Mouse (Mus musculus): ENCODE data around the gene Cluh.

Gene Cluh

GRCm38 (mm10) chr11:74648676-74649075 lies 619 bp upstream of the Cluh start:
- DNase-seq (ENCODE audit: low read depth), result no peak

- peak; percentile 55 for DNase-seq (ENCODE audit: low read depth)
These were observed 604 bp downstream of the Cluh start for GRCm38 (mm10) chr11:74649647-74650551.

DNA sequence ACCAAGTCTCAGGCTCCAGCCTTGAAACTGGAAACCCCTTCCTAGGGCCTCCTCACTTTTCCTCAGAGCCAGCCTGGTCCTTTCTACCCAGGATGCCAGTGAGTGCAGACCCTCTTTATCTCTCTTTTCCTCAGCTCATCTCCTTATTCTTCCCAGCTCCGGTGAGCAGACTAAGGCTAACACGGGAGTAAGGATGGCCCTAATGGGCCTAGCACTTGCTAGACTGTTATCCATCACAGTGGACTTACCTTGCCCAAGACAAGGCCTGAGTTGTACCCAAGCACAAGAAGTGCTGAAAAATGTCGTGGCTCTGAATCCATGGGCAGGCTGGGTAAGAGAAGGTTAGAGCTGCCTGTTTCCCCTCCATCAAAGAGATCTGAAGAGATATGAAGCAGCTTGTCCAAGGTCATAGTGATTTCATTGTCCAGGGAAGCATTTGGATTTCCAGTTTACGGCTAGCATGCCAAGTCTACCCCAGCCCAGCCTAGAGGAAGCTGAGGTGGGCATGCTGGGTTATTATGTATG lies 1.3 kb downstream of the Cluh start:
- peak; percentile 29 for DNase-seq (ENCODE audit: low read depth)

- no peak for DNase-seq (ENCODE audit: low read depth)
These were observed 3.5 kb downstream of the Cluh start for GRCm38 (mm10) chr11:74652791-74653191.

DNA sequence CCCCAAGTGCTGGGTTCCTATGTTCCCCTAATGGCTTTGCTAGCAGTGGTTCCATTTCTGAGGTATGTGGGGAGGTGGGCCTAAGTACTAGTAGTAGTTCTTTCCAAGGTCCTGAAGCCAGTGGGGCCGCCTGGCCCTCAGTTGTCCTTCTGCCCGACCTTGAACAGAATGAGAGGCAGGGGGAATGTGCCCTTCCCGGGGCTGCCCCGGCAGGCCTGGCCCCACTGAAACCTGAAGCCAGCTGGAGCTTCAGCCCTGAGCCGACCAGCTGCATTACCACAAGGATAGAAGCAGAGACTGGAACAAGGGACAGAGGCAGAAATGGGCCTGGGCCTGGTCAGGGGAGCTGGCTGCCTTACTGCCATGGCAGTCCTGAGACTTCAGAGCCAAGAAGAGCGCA lies 4.1 kb downstream of the Cluh start:
- no peak for DNase-seq (ENCODE audit: low read depth)

DNA sequence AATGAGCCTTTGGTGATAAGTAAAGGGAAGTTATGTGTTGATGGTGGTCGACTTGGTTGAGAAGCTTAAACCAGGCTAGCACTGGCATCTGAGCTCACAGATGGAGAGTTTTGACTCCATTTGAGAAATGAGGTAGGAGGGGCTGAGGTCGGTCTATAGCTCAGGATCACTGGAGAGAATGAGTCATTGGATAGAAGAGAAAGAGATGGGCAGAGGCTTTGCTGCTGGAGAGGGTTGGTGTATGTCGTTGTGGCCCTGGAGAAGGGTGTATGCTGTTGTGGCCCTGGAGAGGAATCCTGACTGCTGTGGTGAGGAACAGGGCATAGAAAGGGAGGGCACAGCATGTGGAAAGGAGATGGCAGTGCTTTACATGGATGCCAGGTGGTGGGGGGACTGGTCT lies 6.6 kb downstream of the Cluh start:
- DNase-seq (ENCODE audit: low read depth), result peak; percentile 66

DNA sequence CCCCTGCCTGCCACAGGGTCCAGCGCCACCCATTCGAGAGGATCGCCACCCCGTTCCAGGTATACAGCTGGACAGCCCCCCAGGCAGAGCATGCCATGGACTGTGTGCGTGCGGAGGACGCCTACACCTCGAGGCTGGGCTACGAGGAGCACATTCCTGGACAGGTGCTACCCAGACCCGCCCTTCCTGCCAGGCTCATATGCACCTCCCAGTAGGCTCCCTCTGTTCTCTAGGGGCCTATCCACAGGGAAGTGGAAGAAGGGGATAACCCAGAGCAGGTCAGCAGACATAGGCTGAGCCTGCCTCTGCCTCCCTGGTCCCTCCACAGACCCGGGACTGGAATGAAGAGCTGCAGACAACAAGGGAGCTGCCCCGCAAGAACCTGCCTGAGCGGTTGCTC lies 11.0 kb downstream of the Cluh start:
- DNase-seq (ENCODE audit: low read depth), result no peak

GRCm38 (mm10) chr11:74661641-74662040 lies 12.3 kb downstream of the Cluh start:
- DNase-seq (ENCODE audit: low read depth), result no peak

DNA sequence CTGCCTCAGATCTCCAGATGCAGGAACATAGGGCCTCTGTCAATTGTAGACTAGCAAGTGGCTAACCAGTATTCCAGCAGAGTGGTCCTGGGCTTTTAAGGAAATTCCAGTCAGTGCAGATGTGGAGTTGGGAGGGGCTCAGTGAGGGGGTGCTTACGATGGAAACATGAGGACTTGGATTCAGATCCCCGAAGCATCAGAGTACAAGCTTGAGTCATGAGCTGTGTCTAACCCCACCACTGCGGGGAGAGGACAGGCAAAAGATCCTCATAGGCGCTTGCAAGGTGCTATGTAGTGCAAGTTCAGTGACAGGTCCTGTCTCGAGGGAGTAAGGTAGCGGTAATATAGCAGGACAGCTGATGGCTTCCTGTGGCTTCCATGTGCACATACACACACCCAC lies 12.9 kb downstream of the Cluh start:
- DNase-seq (ENCODE audit: low read depth), result no peak

GRCm38 (mm10) chr11:74664279-74664678 lies 15.0 kb downstream of the Cluh start:
- DNase-seq (ENCODE audit: low read depth), result peak; percentile 35

GRCm38 (mm10) chr11:74664906-74665305 lies 15.6 kb downstream of the Cluh start:
- DNase-seq (ENCODE audit: low read depth), result no peak

- no peak for DNase-seq (ENCODE audit: low read depth)
These were observed 16.5 kb downstream of the Cluh start for GRCm38 (mm10) chr11:74665631-74666283.

- no peak for DNase-seq (ENCODE audit: low read depth)
These were observed 17.0 kb downstream of the Cluh start for GRCm38 (mm10) chr11:74666284-74666652.

DNA sequence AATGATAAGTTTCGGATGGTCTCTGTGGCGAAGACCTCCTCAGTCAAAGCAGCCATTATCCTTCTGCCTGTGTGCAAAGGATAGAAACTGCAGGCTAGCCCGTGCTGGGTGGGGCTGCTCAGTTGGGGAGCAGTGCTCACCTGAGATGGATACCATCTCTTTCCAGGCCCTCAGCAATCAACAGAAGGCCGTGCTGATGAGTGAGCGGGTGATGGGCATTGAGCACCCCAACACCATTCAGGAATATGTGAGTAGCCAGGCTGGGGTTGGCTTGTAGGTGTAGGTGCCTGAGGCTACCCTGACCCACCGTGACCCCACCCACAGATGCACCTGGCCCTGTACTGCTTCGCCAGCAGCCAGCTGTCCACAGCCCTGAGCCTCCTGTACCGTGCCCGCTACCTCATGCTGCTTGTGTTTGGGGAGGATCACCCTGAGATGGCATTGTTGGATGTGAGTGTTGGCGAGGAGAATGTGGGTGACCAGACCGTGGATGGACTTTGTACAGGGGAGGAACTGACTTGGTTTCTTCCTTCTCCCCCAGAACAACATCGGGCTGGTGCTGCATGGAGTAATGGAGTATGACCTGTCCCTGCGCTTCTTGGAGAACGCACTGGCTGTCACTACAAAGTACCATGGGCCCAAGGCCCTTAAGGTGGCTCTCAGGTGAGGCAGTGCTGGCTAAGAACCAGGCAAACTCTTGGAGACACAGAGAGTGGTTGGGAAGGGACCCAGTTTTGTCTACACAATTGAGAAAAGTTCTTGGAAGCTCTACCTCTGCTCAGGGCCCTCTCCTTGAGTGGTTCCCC lies 17.7 kb downstream of the Cluh start:
- no peak for DNase-seq (ENCODE audit: low read depth)

DNA sequence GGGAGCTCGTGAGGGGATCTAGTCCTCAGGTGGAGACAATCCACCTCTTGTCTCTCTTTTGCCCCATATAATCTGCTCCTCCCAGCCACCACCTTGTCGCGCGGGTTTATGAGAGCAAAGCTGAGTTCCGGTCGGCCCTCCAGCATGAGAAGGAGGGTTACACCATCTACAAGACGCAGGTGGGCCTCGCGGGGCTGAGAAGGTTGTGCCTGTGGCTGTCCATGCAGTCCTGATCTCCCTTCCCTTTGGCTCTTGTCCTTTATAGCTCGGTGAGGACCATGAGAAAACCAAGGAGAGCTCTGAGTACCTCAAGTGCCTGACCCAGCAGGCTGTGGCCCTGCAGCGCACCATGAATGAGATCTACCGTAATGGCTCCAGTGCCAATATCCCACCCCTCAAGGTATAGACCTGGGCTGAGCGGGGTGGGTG lies 18.3 kb downstream of the Cluh start:
- DNase-seq (ENCODE audit: low read depth), result no peak

DNA sequence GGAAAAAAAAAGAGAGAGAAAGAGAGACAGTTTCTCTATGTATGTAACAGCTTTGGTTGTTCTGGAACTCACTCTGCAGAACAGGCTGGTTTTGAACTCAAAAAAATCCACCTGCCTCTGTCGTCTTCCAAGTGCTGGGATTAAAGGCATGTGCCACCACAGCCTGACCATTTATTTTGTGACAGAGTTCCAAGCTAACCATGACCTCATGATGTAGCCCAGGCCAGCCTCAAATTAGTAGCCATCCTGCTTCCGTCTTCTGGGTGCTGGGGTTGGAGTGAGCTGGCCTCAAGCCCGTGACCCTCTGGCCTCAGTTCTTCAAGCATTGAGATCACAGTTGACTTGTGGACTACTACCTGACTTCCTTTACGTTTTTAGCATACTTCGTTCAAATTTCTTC lies 19.2 kb downstream of the Cluh start:
- no peak for DNase-seq (ENCODE audit: low read depth)

GRCm38 (mm10) chr11:74668971-74669370 lies 19.7 kb downstream of the Cluh start:
- DNase-seq (ENCODE audit: low read depth), result no peak

DNA sequence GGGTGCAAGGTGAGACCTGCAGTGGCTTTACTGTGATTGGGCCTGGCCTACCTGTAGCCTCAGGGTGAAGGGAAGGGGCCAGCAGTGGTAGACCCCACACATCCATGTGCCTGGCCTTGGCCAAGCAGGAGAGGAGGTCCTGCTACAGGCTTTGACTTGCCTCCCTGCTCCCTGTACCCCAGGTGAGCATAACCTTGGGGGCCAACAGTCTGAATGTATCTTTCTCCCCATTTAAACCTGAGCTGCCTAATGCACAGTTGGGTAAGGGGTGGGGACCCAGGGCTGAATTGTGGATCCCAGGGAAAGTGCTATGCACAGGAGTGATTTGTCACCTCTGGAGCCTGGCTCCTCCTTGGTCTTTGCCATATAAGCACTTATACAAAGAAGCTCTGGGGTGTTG lies 20.9 kb downstream of the Cluh start:
- DNase-seq (ENCODE audit: low read depth), result no peak

GRCm38 (mm10) chr11:74671013-74671412 lies 21.7 kb downstream of the Cluh start:
- DNase-seq (ENCODE audit: low read depth), result no peak

- no peak for DNase-seq (ENCODE audit: low read depth)
These were observed 22.5 kb downstream of the Cluh start for GRCm38 (mm10) chr11:74671839-74672238.

DNA sequence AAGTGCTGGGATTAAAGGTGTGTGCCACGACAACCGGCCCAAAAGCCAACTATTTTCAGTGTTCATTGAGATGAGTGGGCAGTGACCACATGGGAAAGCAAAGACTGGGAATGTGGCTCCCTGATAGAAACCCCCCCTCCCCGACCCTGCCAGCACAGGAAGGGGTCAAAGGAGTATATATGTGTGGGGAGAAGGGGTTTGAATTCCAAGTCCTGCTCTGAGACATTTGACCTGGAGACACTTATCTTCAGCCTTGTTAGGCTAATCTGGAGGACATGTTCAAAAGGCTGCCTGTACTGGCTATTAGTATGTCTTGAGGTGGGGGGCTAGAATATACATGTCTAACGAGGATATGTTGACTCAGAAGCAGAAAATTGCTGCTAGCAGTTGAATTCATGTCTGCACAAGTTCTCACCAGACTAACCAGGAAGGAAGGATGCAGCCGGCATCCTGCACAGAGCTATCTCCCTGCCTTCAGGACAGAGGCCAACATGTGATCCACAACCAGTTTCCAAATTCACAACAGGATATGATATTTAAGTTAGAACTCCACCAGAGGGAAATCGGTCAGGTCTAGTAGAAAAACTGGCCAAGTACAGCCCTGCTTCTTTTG lies 23.7 kb downstream of the Cluh start:
- peak; percentile 33 for DNase-seq (ENCODE audit: low read depth)

DNA sequence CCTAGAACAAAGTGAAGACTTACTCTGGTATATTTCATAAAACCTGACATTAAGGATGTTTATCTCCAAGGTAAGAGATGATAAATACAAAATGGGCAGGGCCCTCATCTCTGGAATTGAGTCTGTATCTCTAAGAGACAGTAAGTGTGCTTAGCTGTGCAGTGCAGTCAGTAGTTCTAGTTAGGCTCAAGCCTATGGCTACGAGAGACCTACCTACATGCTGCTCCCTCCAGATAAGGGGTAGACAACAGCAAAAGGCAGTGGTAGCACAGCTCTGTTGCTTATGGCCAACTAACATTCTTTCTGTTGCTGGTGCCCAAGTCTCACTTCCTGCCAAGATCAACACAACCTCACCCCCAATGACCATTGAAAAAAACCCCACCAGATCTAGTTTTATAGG lies 24.3 kb downstream of the Cluh start:
- DNase-seq (ENCODE audit: low read depth), result no peak

Data from 416B (cell line).